Mouse (Mus musculus) olfactory bulb, adult 2 months (tissue): Measurements from ENCODE around the gene Klb. TPM values are rescaled to one million over a fixed set of nuclear protein-coding genes. Genes with fewer than 3 reads are reported as not detected.

Source experiments
- H3K27ac ChIP-seq: fragments of 200-500 bp; 2 replicates; pipeline ENCODE4 v1.5.1; 2012; ENCODE audit warnings: low read depth, low read length; ENCODE audit not compliant: insufficient read depth
- H3K4me1 ChIP-seq: fragments of 200-500 bp; 2 replicates; pipeline ENCODE4 v1.6.1; 2012; ENCODE audit warnings: low read length; ENCODE audit not compliant: control insufficient read depth, insufficient read depth
- H3K4me3 ChIP-seq: fragments of 200-500 bp; 2 replicates; pipeline ENCODE4 v1.5.1; 2012; ENCODE audit warnings: mild to moderate bottlenecking, low read depth, low read length, moderate library complexity; ENCODE audit not compliant: insufficient read depth
- CTCF ChIP-seq: fragments of 200-500 bp; IDR thresholded peaks from 2 replicates; pipeline ENCODE4 v1.5.1; 2012; ENCODE audit warnings: low read depth, mild to moderate bottlenecking, low read length, moderate library complexity; ENCODE audit not compliant: insufficient read depth
- POLR2A ChIP-seq: fragments of 200-500 bp; IDR thresholded peaks from 2 replicates; pipeline ENCODE4 v1.6.1; 2012; ENCODE audit warnings: mild to moderate bottlenecking, low read depth, low read length, moderate library complexity; ENCODE audit not compliant: insufficient read depth
- WGBS: fragments of 180-500 bp; shearing (Covaris S2); methylation state at CpG from one replicate; pipeline ENCODE4 v1.1.7; 2018; 5-methylcytosine and 5-hydroxymethylcytosine counted together
- polyA plus RNA-seq: library from polyadenylated mRNA; stranded (reverse); fragments of >200 nt; gene quantifications from 2 replicates; pipeline ENCODE4 v1.2.4, GENCODE M21; 2012; ENCODE audit warnings: low replicate concordance; ENCODE audit not compliant: missing spikeins, insufficient read depth, insufficient read length

Klb gene
- polyA plus RNA-seq, 1 experiment, result not detected

- peak overlapping the region; percentile 59 for H3K4me3 ChIP-seq
- peaks cover 8% of the 10 kb centered on the region; the same call in 1 of the 2 replicates for H3K4me1 ChIP-seq
- TF ChIP-seq CTCF (no peak), POLR2A (no peak)
- WGBS, result 2% methylated on average over 12 of the region's 12 CpGs
- H3K27ac ChIP-seq, result no peak overlapping the region
Observed at GRCm38 (mm10) chr5:65391753-65392152, 43.6 kb downstream of the Klb start.

DNA sequence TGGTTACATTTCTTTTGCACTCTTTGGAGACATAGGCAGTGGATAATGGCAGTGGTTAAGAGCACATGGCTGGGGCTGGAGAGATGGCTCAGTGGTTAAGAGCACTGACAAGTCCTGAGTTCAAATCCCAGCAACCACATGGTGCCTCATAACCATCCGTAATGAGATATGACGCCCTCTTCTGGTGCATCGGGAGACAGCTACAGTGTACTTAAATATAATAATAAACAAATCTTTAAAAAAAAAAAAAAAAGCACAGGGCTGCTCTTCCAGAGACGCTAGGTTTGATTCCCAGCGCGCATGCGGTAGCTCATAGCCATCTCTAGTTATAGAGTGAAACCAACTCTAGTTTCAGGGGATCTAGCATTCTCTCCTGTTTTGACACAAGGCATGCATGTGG, 46.3 kb downstream of the Klb start:
- TF ChIP-seq CTCF, result no peak
- TF ChIP-seq POLR2A, result no peak
- peaks cover 4% of the 10 kb centered on the region; the same call in 1 of the 2 replicates for H3K4me1 ChIP-seq
- H3K4me3 ChIP-seq, result no peak overlapping the region
- H3K27ac ChIP-seq, result no peak overlapping the region
- WGBS, result 93% methylated on average over 7 of the region's 7 CpGs

DNA sequence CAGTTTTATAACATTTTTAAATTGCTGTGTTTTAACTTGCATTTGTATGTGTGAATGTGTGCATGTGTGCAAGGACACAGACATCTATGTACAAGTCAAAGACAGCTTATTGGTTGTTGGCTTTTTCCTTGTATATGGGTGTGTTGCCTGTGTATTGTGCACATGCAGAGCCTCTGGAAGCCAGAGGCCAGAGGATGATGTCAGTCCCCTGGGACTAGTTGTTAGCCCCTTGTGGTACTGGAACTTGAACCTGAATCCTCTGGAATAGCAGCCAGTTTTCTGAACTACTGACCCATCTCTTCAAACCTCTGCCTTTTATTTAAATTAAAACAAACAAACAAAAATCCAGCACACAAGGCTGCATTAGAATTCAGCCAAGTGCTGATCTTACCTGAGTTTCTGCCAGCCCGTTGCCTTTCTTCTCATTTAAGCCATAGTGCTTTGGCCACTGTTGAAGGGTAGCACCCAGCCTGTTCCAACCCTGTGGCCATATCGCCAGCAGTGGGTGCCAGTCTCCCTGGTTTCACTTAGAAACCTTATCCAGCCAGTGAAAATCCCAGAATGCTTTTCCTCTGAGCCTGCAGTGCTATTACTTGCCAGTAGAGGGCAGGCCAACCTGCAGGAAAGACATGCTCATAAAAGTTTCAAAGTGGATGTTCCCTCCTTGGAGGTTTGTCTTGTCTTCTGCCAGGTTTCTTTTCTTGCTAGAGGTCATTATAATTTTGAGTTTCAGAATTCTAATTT, 53.3 kb downstream of the Klb start:
- WGBS, result 20% methylated on average over 2 of the region's 2 CpGs
- Histone ChIP-seq H3K4me3 (no peak overlapping the region), H3K4me1 (no peaks in the 10 kb centered on the region), H3K27ac (no peak overlapping the region)
- peak; percentile 49 for TF ChIP-seq CTCF
- no peak for TF ChIP-seq POLR2A

DNA sequence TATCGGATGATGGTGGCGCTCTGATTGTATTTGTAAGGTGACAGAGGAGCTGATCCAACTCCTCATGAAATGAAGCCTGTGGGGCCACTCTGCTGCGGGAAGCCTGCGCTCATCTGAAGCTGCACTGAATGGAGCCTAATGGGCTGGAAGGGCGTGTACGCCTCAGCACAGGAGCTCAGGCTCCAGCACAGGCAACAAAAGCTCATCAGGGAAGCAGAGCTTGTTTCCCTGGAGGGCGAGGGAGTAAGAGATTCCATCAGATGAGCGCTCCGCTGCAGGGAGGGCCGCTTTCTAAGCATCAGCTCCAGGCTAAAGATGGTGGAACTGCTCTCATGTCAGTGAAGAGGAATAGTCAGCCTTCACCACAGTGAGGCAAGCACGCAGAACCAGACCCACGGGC, 59.9 kb downstream of the Klb start:
- TF ChIP-seq POLR2A, result no peak
- no peak for TF ChIP-seq CTCF
- Histone ChIP-seq H3K27ac (peak overlapping the region; percentile 61), H3K4me1 (peaks cover 5% of the 10 kb centered on the region; the same call in 1 of the 2 replicates), H3K4me3 (no peak overlapping the region)
- 25% methylated on average over 12 of the region's 12 CpGs for WGBS

- 31% methylated on average over 26 of the region's 26 CpGs for WGBS
- peak overlapping the region; percentile 54 for H3K27ac ChIP-seq
- H3K4me3 ChIP-seq, result no peak overlapping the region
- TF ChIP-seq CTCF, result 0 out of 2 replicates have a peak, but pooled peaks have one; percentile 24
- TF ChIP-seq POLR2A, result no peak
- peaks cover 20% of the 10 kb centered on the region for H3K4me1 ChIP-seq
Observed at GRCm38 (mm10) chr5:65415653-65416458, 67.7 kb downstream of the Klb start.

DNA sequence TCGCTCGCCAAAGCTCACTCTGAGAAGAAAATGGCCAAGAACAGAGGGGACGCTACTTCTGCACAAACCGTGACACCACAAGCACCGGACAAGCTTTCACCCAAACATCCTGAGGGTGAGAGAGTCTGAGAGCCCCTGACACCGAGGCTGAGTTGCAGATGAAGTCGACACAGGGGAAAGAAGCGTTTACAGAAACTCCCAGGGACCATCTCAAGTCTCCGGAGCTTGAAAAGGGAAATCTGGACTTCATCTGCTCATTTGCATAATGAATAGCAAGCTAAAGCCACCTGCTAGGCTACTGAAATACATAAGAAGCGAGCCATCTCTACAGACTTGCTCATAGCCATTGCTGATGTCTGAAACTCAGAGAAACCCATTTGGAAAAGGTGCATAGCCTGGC, 71.0 kb downstream of the Klb start:
- 59% methylated on average over 10 of the region's 10 CpGs for WGBS
- TF ChIP-seq CTCF, result no peak
- Histone ChIP-seq H3K4me1 (peaks cover 20% of the 10 kb centered on the region), H3K27ac (no peak overlapping the region), H3K4me3 (no peak overlapping the region)

GRCm38 (mm10) chr5:65420822-65421221, 72.7 kb downstream of the Klb start:
- 72% methylated on average over 6 of the region's 6 CpGs for WGBS
- Histone ChIP-seq H3K27ac (no peak overlapping the region), H3K4me1 (peaks cover 17% of the 10 kb centered on the region), H3K4me3 (no peak overlapping the region)
- TF ChIP-seq POLR2A (no peak), CTCF (no peak)

DNA sequence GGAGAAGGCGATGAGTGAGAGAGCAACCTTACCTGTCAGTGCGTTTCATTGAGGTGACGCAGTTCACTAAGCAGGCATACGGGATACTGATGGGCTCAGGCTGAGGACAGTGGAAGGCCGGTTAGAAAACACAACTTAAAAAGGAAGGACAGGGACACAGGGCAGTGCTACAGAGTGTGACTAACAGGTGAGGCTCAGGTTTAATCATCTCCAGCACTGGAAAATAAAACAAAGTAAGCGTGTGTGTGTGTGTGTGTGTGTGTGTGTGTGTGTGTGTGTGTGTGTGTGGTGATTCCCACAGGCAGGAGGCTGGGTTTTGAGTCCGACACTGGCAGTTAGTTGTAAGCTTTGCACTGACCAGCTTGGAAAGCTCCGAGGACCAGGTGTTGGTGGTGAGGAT, 74.7 kb downstream of the Klb start:
- TF ChIP-seq CTCF (no peak), POLR2A (no peak)
- H3K4me1 ChIP-seq, result peaks cover 4% of the 10 kb centered on the region
- H3K27ac ChIP-seq, result no peak overlapping the region
- WGBS, result 95% methylated on average over 8 of the region's 8 CpGs
- no peak overlapping the region for H3K4me3 ChIP-seq

DNA sequence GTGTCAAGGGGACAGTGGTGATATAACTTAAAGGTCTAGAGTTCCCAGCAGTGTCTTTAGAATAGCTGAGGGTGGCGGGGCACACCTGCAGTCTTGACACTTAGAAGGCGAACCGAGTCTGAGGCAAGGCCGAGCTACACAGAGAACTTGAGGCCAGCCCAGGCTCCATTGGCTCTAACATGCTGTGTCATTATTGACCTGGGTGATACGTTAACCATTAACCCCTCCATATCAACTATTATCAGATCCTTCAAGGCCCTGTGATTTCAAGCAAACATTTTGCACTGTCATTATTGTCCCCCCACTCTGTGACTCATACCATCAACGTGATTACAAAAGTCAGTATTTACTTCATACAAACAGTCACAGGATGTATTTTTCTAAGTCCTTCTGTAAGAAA, 76.1 kb downstream of the Klb start:
- no peak overlapping the region for H3K27ac ChIP-seq
- WGBS, result 87% methylated on average over 6 of the region's 6 CpGs
- TF ChIP-seq POLR2A (no peak), CTCF (no peak)
- no peaks in the 10 kb centered on the region for H3K4me1 ChIP-seq
- no peak overlapping the region for H3K4me3 ChIP-seq
